11 mouse cellular contexts compared by ENCODE assay signal in genomic region chr9:16113936-16114642, GRCm38 (mm10).
DNase-seq lines count a peak whose midpoint lies in the region; ATAC-seq and TF ChIP-seq lines count a peak whose summit lies in the region.
"Had no signal": no experiment of that assay in that cellular context is flagged by ENCODE, and none has a peak within 500 bp of the region (broad histone marks: within the 10 kb centered on the region; RNA-seq: fewer than 3 reads in every experiment).

No protein-coding gene starts in this region.

- no peak overlapping the region for H3K9ac ChIP-seq in lung, embryonic 14.5 days
- H3K9ac ChIP-seq: heart, embryonic 12.5 days had no signal

- H3K9me3 ChIP-seq in lung, embryonic 14.5 days (ENCODE audit: low read depth, low read length) = no peaks in the 10 kb centered on the region
- H3K9me3 ChIP-seq: heart, embryonic 12.5 days had no signal

- H3K27ac ChIP-seq in lung, embryonic 14.5 days (ENCODE audit: low read depth) = 0 out of 2 replicates have a peak overlapping the region, but pooled peaks have one; percentile 58

- no peak for TF ChIP-seq CTCF in lung, embryonic 14.5 days (IDR thresholded peaks at IDR 0.05; ENCODE audit: low read depth)

- WGBS in lung, embryonic 14.5 days = 70% methylated on average over 4 of the region's 4 CpGs

- no peak overlapping the region for H3K4me2 ChIP-seq in lung, embryonic 14.5 days

- H3K4me3 ChIP-seq in lung, embryonic 14.5 days (ENCODE audit: low read depth, low read length) = no peak overlapping the region
- H3K4me3 ChIP-seq: heart, embryonic 12.5 days had no signal

- ATAC-seq in lung, embryonic 14.5 days (ENCODE audit: insufficient read depth) = peak; percentile 31; the same call in 1 of the 2 replicates

- no peaks in the 10 kb centered on the region for H3K27me3 ChIP-seq in lung, embryonic 14.5 days (ENCODE audit: insufficient read depth, low read length)
- H3K27me3 ChIP-seq: heart, embryonic 12.5 days had no signal

- peaks cover 6% of the 10 kb centered on the region; the same call in 1 of the 2 replicates for H3K4me1 ChIP-seq in lung, embryonic 14.5 days (ENCODE audit: insufficient read depth)

- DNase-seq in lung, embryonic 14.5 days = no peak
- DNase-seq in lung, postnatal 36 days = no peak
- DNase-seq in frontal cortex, postnatal 10 days (ENCODE audit: low spot score in 2 of 2) = peak; percentile 38 to 62
- peak; percentile 49 to 50 for DNase-seq in layer of hippocampus, postnatal 25 days (ENCODE audit: extremely low spot score in 1 of 2, low spot score in 1 of 2)
- peak; percentile 71 to 89 for DNase-seq in right cerebral cortex, postnatal 10 days (ENCODE audit: low spot score in 2 of 2)
- no peak for DNase-seq in adrenal gland, adult 2 months
- no peak for DNase-seq in testis, postnatal 10 days (ENCODE audit: low spot score)
- DNase-seq in embryo, embryonic 11 days = no peak
- DNase-seq: adrenal gland, adult 8-10 months; cerebellum, adult 9-11 months had no signal

- no peaks in the 10 kb centered on the region for H3K36me3 ChIP-seq in lung, embryonic 14.5 days (ENCODE audit: insufficient read depth)
- H3K36me3 ChIP-seq: heart, embryonic 12.5 days had no signal

Comparison
In these comparisons a context has a peak if more than half of its experiments do, and no peak if none do; other contexts are left out.
1. DNase-seq: peak in frontal cortex, postnatal 10 days (2 of 2), layer of hippocampus, postnatal 25 days (2 of 2) and right cerebral cortex, postnatal 10 days (2 of 2); none in lung, embryonic 14.5 days (single experiment), lung, postnatal 36 days (single experiment), adrenal gland, adult 2 months (single experiment), testis, postnatal 10 days (single experiment) and embryo, embryonic 11 days (single experiment).